Mouse (Mus musculus) activated CD4-positive, CD25-positive, alpha-beta regulatory T cell, adult 4 months (primary cell): Measurements from ENCODE around the gene Casp1. TPM values are rescaled to one million over a fixed set of nuclear protein-coding genes. Genes with fewer than 3 reads are reported as not detected.
A peak's percentile ranks its signal among the peaks of the same experiment; 100 is the strongest.

Experiments
- ATAC-seq: one replicate; pipeline ENCODE4 v1.8.0; 2017
- polyA plus RNA-seq, 2 experiments: library from polyadenylated mRNA; unstranded; fragments of 100-300 nt; shearing (Covaris generic); gene quantifications; one replicate each; pipeline ENCODE4 v1.2.1; 2017

Gene Casp1
- 100 to 1,000 TPM; 120 to 131 TPM for polyA plus RNA-seq

DNA sequence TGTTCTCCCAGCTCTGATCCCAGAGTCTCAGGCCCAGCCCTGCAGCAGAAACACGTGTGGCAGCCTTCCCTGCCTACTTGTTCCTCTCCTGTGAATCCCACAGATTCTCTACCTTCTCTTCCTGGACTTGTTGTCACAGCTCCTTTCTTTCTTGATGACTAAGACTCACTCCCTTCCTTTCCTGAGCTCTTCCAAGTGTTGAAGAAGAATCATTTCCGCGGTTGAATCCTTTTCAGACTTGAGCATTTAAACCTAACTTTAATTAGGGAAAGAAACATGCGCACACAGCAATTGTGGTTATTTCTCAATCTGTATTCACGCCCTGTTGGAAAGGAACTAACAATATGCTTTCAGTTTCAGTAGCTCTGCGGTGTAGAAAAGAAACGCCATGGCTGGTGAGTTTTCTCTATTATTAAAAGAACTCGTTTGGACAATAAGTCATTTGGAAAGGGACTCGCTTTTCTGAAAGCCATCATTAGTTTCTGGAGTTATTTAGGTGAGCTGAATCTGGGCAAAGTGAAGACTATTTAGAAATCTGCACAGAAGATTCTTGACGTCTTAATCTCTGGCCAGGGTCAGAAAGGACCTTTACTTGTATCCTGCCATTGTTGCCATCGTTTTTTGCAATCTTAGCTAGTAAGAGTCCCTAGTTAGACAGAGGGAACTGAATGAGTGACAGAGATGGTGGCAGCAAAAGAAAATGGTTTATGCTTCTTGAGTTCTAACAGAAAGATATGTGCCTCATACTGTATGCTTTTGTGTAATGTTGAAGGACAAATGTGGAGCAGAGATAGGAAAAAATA, at the start of gene Casp1:
TSS of gene Casp1 (plus strand) at position 189 of the 803 bp plus-strand sequence.
- peak; percentile 88 for ATAC-seq

DNA sequence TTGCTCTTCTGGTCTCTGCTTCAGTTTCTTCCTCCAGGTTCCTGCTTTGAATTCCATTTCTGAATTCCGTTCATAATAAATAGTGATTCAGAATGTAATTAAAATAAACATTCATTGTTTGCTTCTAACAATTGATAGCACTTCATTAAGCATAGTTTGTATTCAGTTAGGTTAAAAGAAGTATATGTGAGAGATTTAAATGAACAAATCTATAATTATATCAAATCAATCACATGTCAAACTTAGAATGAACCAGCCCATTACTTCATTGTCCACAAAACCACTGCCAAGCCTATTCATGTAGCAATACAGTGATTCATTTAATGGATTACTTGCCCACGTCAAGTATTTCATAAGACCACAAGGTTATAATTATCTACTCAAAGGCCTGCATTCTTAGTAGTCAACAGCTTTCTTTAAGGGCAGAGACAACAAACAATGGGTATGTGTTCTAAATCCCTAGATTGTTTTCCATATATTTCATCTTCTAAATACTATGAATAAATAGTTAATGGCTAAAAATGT, 34.3 kb upstream of the Casp1 start:
- ATAC-seq: no peak

DNA sequence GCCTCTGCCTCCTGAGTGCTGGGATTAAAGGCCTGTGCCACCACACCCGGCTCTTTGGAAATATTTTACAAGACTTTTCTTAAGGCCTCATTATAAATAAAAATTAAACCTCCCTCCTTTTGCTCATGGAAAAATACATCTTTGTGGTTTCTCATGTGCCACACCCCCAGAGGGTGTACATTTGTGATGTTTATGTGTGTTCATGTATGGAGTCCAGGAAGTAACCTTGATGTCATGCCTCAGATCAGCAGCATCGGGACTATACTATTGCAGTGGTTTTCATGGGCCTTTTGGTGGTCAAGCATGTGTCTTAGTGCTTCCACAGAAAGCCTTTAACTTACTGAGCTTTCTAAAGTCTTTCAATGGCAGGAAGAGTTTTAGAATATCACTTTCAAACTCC, 28.0 kb upstream of the Casp1 start:
- ATAC-seq: peak; percentile 25

DNA sequence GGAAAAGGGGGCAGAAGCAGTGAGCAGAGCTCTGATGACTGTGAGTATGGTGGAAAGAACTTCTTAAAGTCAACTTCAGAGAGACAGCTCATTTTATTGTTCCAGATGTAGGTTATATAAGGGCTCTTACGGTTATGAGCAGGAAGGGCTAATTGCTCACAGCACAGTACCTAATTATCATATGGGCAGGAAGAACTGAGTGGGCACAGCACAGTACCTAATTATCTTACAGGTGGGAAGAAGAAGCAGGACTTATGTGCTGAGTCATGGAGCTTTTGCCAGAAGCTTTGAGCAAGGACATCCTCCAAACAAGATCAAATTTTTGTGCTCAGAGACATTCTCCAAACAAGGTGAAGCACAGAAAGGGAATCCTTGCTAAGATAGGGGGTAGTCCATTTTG, 27.4 kb upstream of the Casp1 start:
- peak; percentile 54 for ATAC-seq

DNA sequence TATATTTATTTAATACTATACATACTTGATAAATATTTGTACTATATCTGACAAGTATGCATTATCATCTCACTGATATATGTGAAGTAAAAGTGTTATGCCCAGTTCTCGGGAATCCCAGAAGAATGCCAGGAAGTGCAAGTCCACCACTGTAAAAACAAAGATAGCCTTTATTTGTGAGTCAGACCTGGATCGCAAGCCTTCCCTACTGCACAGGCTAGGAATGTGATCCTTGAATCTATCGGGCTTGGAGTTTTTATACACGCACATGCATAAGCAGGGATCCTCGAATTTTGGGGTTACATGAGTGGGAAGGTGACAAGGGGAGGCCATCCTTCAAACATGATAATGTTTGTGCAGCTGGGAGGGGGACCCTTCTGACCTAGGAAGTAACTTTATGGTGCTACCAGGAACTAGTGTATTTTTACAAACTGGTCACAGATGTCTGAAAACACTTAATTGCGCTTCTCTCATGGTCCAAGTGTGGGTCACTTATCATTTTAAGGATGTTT, 26.9 kb upstream of the Casp1 start:
- no peak for ATAC-seq

DNA sequence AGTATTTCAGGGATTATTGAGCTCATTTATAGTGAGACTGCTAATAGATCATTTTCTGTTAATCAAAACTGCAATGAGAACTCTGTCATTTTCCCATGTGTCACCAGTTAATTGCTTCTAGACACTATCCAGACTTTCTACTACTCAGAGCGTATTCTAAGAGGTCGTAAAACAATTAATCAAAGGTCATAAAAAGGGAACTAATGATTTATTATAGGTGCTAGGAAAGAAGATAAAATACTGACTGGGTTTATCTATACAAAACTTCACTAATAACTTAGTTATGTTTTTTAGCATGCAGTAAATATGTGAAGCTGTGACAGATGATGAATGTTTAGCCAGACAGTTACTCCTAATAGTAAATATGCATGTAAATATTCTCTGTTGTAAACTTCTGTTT, 12.2 kb upstream of the Casp1 start:
- no peak for ATAC-seq

DNA sequence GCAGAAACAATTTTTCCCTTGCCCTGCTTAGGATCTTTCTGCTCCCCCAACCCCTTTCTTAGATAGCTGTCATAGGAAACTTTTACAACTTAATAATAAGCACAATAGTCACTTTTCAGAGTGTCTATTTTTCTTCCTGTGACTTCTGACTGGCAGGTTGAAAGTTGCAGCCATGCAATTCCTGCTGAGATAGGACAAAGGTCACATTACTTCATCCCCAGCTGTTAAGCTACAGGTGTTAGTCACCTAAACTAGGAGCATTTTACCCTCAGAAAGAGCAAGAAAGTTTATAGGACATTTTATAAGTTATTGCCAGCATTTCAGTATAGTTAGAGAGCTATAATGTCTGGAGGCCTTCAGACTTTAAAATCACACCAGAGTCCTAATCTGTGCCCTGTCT, 11.7 kb upstream of the Casp1 start:
- ATAC-seq: no peak

DNA sequence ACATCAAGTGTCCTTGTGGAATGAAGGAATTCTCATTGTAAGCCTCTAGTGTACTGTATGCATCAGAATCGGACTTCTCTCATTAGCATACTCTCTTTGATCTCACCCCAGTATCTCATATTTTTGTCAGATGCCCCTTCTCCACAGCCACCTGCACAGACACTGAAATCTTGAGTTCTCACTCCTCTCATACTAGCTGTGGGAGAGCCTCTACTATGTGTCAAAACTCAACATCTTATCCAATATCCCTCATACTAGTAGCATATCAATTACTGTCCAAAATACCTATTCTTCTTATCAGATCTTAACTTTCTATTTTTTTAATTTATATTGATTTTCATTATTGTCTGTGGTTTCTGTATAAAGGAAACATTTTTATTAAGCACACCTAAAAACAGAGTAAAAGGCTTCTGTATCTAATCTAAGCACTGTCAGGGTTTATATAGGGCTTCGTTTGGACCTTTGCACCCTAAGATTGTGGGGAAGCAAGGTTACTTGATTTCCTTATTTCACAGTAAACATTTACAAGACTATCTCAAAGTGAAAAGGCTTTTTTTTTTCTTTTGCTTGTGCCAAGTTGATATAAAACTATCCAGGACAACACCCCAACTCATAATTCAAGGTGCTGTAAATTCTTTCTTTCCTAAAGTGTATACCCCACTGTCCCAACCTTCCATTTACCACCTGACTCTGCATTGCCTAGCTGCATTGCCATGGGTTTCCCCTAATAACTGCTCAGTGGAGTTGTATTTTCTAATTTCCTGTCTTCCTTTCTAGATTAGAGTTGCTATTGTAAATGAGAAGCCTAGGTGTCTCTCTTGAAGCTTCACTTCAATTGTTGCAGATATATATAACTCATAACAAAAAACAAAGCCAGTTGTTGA, 1.7 kb upstream of the Casp1 start:
- ATAC-seq: no peak

DNA sequence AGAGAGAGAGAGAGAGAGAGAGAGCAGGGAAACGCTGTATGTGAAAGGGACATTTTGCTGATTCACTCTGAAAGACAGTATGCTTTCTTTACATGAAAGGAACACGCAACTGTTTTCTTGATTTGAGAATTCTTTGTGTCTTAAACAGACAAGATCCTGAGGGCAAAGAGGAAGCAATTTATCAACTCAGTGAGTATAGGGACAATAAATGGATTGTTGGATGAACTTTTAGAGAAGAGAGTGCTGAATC, 740 bp downstream of the Casp1 start:
- peak; percentile 4 for ATAC-seq

DNA sequence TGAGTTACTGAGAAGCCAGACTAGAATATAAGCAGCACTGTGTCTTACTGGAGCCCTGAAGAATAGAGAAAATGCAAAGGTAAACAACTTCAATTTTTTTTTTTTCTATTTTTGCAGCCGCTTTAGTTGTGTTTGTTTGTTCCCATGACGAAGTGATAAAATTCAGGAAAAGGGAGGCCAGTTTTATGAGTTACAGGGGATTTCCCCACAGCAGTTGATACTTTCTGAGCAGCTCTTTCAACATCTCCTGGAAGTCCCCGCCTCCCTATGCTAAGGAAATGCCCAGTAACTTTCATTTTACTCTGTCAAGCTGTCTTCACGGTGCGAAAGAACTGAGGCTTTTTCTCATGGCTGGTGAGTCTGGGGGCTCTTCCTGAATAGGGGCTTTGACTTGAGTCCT, 10.2 kb downstream of the Casp1 start, which contains the start of gene Casp4:
TSS of gene Casp4 (plus strand) at position 268 of the 400 bp plus-strand sequence.
- peak; percentile 83 for ATAC-seq

DNA sequence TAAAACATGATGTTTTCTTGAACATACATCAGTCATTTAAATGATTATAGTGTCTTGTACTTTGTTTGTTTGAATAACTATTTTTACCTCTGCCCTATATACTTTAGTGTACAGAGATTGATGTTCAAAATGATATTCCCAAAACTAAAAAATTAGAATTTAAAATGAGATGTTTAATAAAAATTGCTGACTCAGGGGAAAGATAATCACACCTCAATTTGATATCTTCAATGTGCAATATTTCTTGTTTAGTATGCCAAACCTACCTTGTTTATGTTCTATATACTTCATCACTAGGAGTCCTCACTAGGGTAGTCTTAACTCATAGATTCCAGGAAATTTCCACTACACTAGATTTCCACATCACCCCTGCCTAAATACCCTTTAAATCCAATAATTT, 11.8 kb downstream of the Casp1 start:
- no peak for ATAC-seq

DNA sequence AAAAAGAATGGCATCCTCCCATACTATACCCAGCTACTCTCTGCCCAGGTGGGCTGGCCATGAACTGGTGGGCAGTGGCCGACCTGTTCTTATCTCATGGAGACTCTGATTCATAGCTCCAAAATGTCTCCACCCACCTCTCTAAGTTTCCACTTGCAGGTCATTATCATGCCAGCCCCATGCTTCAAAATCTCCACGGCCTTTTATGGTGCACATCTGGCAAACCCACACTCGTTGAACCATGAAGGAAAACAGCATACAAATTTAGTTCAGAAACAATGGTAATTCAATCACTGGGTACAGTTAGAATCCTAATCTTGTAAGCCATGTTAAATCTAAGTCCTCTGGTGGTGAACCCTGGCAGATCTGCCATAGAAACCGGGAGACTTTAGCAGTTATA, 13.1 kb downstream of the Casp1 start:
- ATAC-seq: peak; percentile 14

DNA sequence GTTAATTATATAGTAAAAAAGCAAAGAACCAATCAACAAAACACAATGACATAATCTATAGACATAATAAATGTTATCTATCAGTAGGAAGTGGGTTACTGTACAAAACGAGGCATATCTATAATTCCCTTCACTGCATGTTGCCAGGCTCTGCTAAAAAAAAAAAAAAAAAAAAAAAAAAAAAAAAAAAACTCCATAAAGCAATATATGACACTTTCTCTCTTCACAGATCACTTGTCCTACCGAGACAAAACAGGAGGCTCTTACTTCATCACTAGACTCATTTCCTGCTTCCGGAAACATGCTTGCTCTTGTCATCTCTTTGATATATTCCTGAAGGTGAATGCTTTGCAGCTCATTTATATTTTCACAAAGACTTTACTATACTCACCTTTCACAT, 29.9 kb downstream of the Casp1 start:
- no peak for ATAC-seq

DNA sequence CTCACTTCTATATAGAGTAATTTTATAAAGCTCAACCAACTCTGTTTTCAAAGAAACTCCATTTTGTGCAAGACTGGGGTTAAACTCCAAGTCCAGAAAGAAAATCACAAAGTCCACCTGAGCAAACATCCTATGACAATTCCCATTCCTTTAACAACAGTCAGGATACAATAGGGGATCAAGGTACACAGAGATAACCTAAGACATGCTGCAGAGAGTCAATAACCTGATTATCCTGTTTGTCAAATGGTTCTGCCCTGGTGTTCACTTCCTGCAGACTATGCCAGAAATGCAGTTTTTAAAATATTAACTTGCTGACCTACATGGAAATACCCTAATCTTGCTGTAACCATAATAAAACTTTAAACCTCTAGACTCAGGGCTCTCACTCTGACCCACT, 34.1 kb downstream of the Casp1 start:
- no peak for ATAC-seq

DNA sequence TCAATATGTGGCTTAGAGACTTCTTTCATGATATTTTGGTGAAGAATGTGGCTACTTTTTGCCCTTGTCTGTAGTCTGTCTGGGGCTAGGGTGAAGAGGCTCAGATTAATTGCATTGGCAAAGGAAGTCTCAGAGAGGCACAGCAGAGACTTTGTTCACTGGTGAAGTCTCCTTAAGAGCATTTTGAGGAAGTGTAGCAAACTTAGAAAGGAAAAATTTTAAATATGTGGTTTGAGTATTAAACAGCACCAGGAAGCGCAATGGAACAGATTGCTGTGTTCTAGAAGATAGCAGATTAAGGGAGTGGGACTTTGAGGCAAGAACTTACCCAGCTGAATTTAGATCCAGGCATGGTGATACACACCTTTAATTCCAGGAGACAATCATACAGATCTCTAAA, 35.1 kb downstream of the Casp1 start:
- no peak for ATAC-seq

DNA sequence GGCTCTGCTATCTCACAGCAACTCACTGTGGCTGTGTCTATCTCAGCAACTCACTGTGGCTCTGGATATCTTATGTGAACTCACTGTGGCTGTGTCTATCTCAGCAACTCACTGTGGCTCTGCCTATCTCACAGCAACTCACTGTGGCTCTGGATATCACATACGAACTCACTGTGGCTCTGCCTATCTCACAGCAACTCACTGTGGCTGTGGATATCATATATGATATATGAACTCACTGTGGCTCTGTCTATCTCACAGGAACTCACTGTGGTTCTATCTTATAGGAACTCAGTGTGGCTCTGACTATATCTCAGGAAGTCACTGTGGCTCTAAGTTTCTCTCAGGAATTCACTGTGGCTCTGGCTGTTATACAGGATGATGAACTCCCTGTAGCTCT, 44.8 kb downstream of the Casp1 start:
- ATAC-seq: no peak

DNA sequence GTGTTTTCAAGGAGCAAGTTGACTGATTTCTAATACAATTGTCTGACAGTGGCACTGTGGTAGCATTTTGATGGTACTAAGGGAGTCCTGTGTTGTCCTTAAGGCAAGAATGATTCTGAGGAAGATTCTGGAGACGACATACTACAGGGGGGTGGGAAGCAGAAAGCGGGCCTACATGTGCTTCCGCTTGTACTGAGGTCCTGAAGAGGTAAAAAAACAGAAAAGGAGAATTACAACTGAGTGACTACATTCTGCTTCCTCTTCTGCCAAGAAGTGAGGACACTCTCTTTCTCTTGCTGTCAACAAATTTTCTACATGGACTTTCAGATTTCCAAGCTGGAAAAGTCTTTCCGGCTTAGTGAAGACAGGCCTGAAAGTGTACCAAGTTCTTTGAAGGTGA, 45.8 kb downstream of the Casp1 start:
- no peak for ATAC-seq

DNA sequence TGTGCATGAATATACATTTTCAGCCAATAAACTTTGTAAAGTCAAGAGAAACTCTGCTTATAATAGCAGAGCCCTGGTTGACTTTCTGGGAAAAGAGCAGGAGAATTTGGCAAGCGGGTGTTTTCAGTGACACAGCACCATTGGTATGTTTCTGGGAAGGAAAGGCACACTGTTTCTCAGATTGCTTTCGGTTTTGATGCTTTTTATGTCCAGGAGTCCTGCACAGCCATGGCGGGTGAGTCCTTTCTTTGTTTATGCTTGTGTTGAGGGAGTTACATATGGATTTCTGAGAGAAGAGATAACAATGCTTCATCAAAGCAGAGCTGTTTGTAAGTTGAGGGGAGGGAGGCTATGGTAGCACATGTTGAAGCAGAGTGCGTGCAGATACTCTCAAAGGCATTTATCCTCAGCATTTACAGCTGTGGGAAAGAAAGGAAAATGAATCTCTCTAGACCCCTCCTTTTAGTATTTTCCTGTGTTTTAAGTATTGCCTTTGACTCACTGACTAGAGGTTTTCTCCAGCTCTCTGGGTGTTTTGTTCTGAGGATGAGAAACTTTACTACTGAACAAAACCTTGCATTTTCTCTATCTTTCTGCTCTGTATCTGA, 47.1 kb downstream of the Casp1 start, which contains the start of gene Casp12:
TSS of gene Casp12 (plus strand) at position 140 of the 608 bp plus-strand sequence.
- no peak for ATAC-seq

DNA sequence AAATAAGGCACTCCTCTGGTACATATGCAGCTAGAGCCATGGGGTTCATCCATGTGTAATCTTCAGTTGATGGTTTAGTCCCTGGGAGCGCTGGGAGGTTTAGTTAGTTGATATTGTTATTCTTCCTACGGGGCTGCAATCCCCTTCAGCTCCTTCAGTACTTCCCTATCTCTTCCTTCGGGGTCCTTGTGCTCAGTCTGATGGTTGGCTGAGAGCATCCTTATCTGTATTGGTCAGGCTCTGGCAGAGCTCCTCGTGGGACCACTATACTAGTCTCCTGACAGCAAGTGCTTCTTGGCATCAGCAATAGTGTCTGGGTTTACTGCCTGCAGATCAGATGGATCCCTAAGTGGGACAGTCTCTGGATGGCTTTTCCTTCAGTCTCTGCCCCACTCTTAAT, 49.1 kb downstream of the Casp1 start:
- ATAC-seq: no peak

DNA sequence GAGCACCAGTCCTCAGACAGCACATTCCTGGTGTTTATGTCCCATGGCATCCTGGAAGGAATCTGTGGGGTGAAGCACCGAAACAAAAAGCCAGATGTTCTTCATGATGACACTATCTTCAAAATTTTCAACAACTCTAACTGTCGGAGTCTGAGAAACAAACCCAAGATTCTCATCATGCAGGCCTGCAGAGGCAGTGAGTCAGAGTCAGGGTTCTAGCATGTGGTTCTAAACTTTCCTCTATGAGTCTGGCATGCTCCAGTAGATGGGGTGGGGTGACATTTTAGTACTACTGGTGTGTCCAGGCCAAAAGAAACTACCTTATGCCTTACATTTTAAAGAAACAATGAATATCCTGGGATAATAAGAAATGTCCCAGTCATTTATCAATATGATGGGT, 55.4 kb downstream of the Casp1 start:
- no peak for ATAC-seq

DNA sequence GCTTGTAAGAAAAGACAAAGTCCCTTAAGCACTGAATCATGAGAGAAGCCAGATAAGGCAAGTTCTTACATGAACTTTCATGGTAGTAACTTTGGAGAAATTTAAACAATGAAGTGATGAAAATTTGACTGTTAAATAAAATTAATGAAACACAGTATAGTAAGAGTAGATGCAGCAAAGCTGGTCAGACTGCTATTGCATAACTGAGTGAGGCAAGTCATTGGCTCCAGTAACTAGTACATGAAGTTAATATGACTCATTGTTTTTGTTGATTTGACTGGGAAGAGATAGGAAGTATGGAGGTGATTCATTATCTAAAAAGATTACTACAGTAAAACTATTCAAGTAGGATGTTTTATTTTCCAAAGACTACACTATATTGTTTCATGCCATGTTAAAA, 58.5 kb downstream of the Casp1 start:
- ATAC-seq: no peak
